Mouse (Mus musculus) lung, postnatal 0 days (tissue): ENCODE results near the gene Gemin7. TPM values are rescaled to one million over a fixed set of nuclear protein-coding genes. Genes with fewer than 3 reads are reported as not detected.

Source experiments
- ATAC-seq: fragments of 200-750 bp; cut with Nextera tagmentation; 2 replicates; pipeline ENCODE4 v1.8.0; 2017; ENCODE audit warnings: moderate library complexity
- DNase-seq: peaks from one replicate; pipeline ENCODE4 v3.0.0-alpha.2; 2016; ENCODE audit warnings: low spot score
- H3K27ac ChIP-seq: fragments of 300-500 bp; sonication (generic); 2 replicates; pipeline ENCODE4 v1.5.1; 2014; ENCODE audit warnings: antibody characterized with exemption, mild to moderate bottlenecking, low read length, mixed read lengths
- H3K27me3 ChIP-seq: fragments of 300-500 bp; sonication (generic); replicated peaks from 2 replicates; pipeline ENCODE4 v1.6.1; 2014; ENCODE audit warnings: low read length, mixed read lengths; ENCODE audit not compliant: insufficient read depth
- H3K36me3 ChIP-seq: fragments of 300-500 bp; sonication (generic); 2 replicates; pipeline ENCODE4 v1.6.1; 2014; ENCODE audit warnings: low read length, mixed read lengths; ENCODE audit not compliant: insufficient read depth
- H3K4me1 ChIP-seq: fragments of 300-500 bp; sonication (generic); 2 replicates; pipeline ENCODE4 v1.6.1; 2014; ENCODE audit warnings: antibody characterized with exemption, low read depth, low read length, mixed read lengths; ENCODE audit not compliant: insufficient read depth
- H3K4me2 ChIP-seq: fragments of 300-500 bp; sonication (generic); replicated peaks from 2 replicates; pipeline ENCODE4 v1.6.1; 2014; ENCODE audit warnings: low read depth, mild to moderate bottlenecking, low read length, moderate library complexity, mixed read lengths
- H3K4me3 ChIP-seq: fragments of 300-500 bp; sonication (generic); 2 replicates; pipeline ENCODE4 v1.5.1; 2014; ENCODE audit warnings: low read depth, low read length
- H3K9ac ChIP-seq: fragments of 300-500 bp; sonication (generic); replicated peaks from 2 replicates; pipeline ENCODE4 v1.6.1; 2014; ENCODE audit warnings: low read depth, mild to moderate bottlenecking
- H3K9me3 ChIP-seq: fragments of 300-500 bp; sonication (generic); 2 replicates; pipeline ENCODE4 v1.6.1; 2016; ENCODE audit warnings: low read length, mixed read lengths
- CTCF ChIP-seq: IDR thresholded peaks from 2 replicates; pipeline ENCODE4 v1.5.1; 2016; ENCODE audit warnings: antibody characterized with exemption, mild to moderate bottlenecking
- EP300 ChIP-seq: IDR thresholded peaks from 2 replicates; pipeline ENCODE4 v1.6.1; 2016; ENCODE audit warnings: antibody characterized with exemption, mild to moderate bottlenecking, control low read depth
- WGBS: fragments of 180-500 bp; shearing (Covaris S2); extraction: QIAGEN DNeasy Blood & Tissue Kit; methylation state at CpG from one replicate; pipeline ENCODE4 v1.1.7; 2014; 5-methylcytosine and 5-hydroxymethylcytosine counted together
- polyA plus RNA-seq: library from polyadenylated mRNA; unstranded; fragments of >200 nt; fragmentation: Nextera tagmentation; extraction: Ambion mirVana; gene quantifications from 2 replicates; pipeline ENCODE4 v1.2.1, GENCODE M21; 2015

Gene Gemin7
- polyA plus RNA-seq, 1 experiment from 2014 or later: 163 TPM

DNA sequence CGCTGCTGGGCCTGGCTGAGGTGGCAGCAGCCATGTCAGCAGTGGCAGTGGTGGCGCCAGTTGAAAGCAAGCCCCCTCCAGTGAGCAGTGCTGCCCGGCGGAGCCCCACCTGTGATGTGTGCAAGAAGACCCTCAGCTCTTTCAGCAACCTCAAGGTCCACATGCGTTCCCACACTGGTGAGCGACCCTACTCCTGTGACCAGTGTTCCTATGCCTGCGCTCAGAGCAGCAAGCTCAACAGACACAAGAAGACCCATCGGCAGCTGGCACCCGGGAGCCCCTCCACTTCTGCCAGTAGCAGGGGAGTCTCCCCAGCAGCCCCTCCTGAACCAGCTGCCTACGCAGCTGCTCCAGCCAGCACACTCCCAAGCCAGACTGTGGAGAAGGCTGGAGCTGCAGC, 2.4 kb upstream of the Gemin7 start:
- no peaks in the 10 kb centered on the region for H3K9me3 ChIP-seq
- no peak for TF ChIP-seq CTCF
- ATAC-seq: no peak

DNA sequence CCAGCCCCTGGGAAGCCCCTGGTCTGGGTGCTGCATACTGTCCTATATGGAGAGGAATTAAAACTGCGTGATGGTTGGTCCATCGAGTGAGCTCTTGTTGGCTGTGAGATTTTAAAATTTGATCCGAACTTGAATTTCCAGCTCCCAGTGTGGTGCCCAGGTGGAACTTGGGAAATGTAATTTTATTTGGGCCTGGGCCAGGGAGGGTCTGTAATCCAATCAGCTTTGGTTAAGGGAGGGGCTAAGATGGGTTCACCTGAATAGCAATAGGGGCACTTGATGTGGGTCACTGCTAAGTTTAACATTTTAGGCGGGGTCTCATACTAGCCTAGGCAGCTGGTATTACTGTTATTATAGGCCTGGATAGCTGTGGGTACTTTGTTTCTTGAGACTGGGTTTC, 1.0 kb upstream of the Gemin7 start:
- no peak for TF ChIP-seq EP300
- TF ChIP-seq CTCF: no peak
- ATAC-seq (no peak), DNase-seq (no peak)
- Histone ChIP-seq H3K9ac (no peak overlapping the region), H3K27ac (no peak overlapping the region), H3K4me3 (no peak overlapping the region), H3K4me2 (peak overlapping the region; percentile 54; the same call in 1 of the 2 replicates), H3K36me3 (peaks cover 4% of the 10 kb centered on the region; the same call in 1 of the 2 replicates), H3K4me1 (no peaks in the 10 kb centered on the region), H3K27me3 (peaks cover 8% of the 10 kb centered on the region), H3K9me3 (no peaks in the 10 kb centered on the region)
- 52% methylated on average over 4 of the region's 4 CpGs for WGBS

More for the DNA sequence above, 2.4 kb upstream of the Gemin7 start:
- no peak for DNase-seq
- H3K9ac ChIP-seq: no peak overlapping the region
- H3K36me3 ChIP-seq: peaks cover 13% of the 10 kb centered on the region
- no peak overlapping the region for H3K4me3 ChIP-seq
- H3K27me3 ChIP-seq: peaks cover 8% of the 10 kb centered on the region
- 83% methylated on average over 10 of the region's 10 CpGs for WGBS
- 0 out of 2 replicates have a peak overlapping the region, but pooled peaks have one; percentile 26 for H3K27ac ChIP-seq
- H3K4me1 ChIP-seq: no peaks in the 10 kb centered on the region
- H3K4me2 ChIP-seq: no peak overlapping the region

DNA sequence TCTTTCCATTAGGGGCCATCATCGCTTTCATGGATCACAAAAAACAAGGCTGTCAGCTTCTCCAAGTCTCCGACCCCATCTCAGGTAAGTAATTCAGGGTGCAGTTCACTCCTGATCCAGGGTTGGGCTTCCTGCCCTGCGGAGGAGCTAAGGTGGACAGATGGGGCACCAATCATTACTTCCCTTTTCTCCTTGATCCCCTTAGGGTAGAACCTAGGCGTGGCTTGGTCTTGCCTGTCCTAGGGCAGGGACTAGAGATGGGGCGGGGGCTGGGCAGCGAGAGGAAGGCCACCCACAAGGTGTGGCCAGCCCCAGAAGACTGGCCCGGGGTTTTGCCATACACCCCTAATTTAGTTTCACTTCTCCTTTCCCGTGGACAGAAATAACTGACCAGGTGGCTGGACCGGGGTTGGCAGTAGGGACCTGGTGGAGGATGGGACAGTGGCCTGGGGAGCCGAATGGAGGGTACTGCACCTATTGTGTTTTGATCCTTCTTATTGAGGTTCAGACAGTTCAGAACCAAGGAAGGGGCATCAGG, 551 bp upstream of the Gemin7 start:
- peak; percentile 25 for DNase-seq
- Histone ChIP-seq H3K4me2 (peak overlapping the region; percentile 54), H3K36me3 (peaks cover 4% of the 10 kb centered on the region; the same call in 1 of the 2 replicates), H3K27ac (no peak overlapping the region), H3K9me3 (no peaks in the 10 kb centered on the region), H3K4me3 (peak overlapping the region; percentile 43), H3K27me3 (peaks cover 8% of the 10 kb centered on the region), H3K9ac (0 out of 2 replicates have a peak overlapping the region, but pooled peaks have one; percentile 5), H3K4me1 (no peaks in the 10 kb centered on the region)
- 15% methylated on average over 10 of the region's 10 CpGs for WGBS
- TF ChIP-seq CTCF (no peak), EP300 (no peak)
- no peak for ATAC-seq

DNA sequence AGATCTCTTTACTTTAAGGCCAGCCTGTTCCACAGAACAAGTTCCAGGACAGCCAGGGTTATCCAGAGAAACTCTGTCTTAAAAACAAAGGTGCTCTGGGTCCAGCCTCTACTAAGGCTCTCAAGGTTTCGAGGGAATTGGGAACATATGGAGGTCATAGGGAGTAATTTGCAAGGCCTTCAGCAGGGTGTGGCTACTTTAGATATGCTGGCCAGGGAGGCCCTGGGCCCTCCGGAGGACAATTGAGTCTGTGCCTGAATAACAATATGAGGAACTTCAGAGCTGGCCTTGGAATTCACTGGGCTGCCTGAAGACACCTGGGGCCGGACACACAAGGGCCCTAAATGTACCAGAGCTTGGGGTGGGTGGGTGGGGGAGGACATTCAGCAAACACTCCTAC, 1.8 kb downstream of the Gemin7 start:
- DNase-seq (no peak), ATAC-seq (no peak)
- Histone ChIP-seq H3K9me3 (no peaks in the 10 kb centered on the region), H3K27me3 (peaks cover 8% of the 10 kb centered on the region), H3K4me3 (no peak overlapping the region), H3K4me2 (no peak overlapping the region), H3K27ac (no peak overlapping the region), H3K4me1 (peaks cover 8% of the 10 kb centered on the region; the same call in 1 of the 2 replicates), H3K36me3 (no peaks in the 10 kb centered on the region), H3K9ac (no peak overlapping the region)
- no peak for TF ChIP-seq CTCF
- TF ChIP-seq EP300: no peak
- WGBS: 51% methylated on average over 3 of the region's 3 CpGs

DNA sequence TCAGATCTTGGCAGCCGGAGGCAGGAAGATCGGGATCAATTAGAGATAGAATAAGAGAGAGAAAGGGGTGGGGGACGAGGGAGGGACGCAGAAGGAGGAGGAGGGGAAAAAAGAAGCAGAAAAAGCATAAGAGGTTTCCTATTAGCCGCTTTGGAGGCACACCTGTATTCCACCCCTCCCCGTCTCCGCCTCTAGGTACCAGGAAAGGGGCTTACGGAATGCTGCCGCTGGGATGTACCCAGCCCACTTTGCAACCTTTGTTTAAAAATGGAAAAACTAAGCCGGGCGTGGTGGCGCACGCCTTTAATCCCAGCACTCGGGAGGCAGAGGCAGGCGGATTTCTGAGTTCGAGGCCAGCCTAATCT, 3.6 kb downstream of the Gemin7 start:
- peaks cover 8% of the 10 kb centered on the region for H3K27me3 ChIP-seq
- TF ChIP-seq CTCF: no peak
- TF ChIP-seq EP300: no peak
- peak overlapping the region; percentile 62 for H3K4me3 ChIP-seq
- DNase-seq: no peak
- WGBS: 16% methylated on average over 15 of the region's 16 CpGs
- H3K4me2 ChIP-seq: peak overlapping the region; percentile 68
- peaks cover 8% of the 10 kb centered on the region; the same call in 1 of the 2 replicates for H3K4me1 ChIP-seq
- 0 out of 2 replicates have a peak, but pooled peaks cover 13% of the 10 kb centered on the region for H3K36me3 ChIP-seq
- H3K9ac ChIP-seq: peak overlapping the region; percentile 54
- peak overlapping the region; percentile 92 for H3K27ac ChIP-seq
- no peak for ATAC-seq
- H3K9me3 ChIP-seq: no peaks in the 10 kb centered on the region

DNA sequence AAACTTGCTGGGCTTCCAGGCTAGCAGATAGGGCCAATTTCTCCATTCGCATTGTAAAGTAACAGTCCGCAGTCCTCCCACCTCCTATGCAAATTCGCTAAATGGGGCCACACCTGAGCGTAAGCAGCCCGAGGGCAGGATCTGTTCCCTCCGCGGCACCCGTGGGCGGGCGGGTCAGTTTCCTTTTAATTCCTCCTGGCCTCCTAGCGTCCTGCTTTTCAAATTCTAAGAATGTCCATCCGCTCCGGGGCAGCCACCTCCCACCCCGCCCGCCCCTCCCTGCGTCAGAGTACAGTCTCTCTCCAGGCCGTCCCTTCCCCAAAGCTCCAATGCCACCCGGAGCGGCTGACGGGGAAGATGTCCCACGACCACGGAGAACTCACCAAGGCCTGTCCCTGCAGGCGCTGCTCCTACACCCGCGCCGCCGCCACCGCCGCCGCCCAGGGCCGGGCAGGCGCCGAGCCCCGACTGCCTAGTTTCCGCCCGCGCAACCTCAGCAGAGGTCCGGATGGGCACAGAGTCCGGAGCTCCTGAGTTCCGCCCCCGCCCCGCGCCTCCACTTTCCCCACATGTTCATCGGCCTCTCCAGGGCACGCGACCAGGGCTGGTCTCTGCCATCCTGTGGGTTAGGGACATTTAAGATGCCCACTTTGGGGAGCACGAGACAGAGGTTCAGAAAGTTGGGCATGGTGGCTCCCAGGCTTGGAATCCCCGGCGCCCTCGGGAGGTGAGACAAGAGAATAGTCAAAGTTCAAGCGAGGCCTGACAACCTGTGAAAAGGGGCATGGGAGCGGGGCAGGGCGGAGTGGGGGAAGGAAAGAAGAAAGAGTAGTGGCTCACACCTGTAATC, 4.2 kb downstream of the Gemin7 start:
- peaks cover 8% of the 10 kb centered on the region; the same call in 1 of the 2 replicates for H3K4me1 ChIP-seq
- H3K4me2 ChIP-seq: peak overlapping the region; percentile 68
- peak; percentile 87 for ATAC-seq
- no peaks in the 10 kb centered on the region for H3K9me3 ChIP-seq
- peaks cover 8% of the 10 kb centered on the region for H3K27me3 ChIP-seq
- H3K36me3 ChIP-seq: 0 out of 2 replicates have a peak, but pooled peaks cover 13% of the 10 kb centered on the region
- DNase-seq: peak; percentile 84
- H3K27ac ChIP-seq: peak overlapping the region; percentile 92
- WGBS: 1% methylated on average over 52 of the region's 53 CpGs
- H3K4me3 ChIP-seq: peak overlapping the region; percentile 62
- peak overlapping the region; percentile 54 for H3K9ac ChIP-seq
- TF ChIP-seq EP300 (0 out of 2 replicates have a peak, but pooled peaks have one; percentile 24), CTCF (peak; percentile 27)
